Mouse (Mus musculus) embryonic facial prominence, embryonic 13.5 days (tissue): ENCODE measurements around the gene Efna5. TPM values are rescaled to one million over a fixed set of nuclear protein-coding genes. Genes with fewer than 3 reads are reported as not detected.

ENCODE experiments used
- ATAC-seq: fragments of 200-750 bp; cut with Nextera tagmentation; 2 replicates; pipeline ENCODE4 v1.8.0; 2017; ENCODE audit warnings: low read depth; ENCODE audit not compliant: insufficient number of reproducible peaks, insufficient read depth, low FRiP score, low TSS enrichment
- H3K27ac ChIP-seq: fragments of 300-500 bp; sonication (generic); 2 replicates; pipeline ENCODE4 v1.5.1; 2015; ENCODE audit warnings: moderate library complexity, mild to moderate bottlenecking, inconsistent platforms
- H3K27me3 ChIP-seq: fragments of 300-500 bp; sonication (generic); 2 replicates; pipeline ENCODE4 v1.6.1; 2015; ENCODE audit warnings: mild to moderate bottlenecking, inconsistent platforms
- H3K36me3 ChIP-seq: fragments of 300-500 bp; sonication (generic); 2 replicates; pipeline ENCODE4 v1.6.1; 2015; ENCODE audit warnings: mild to moderate bottlenecking, inconsistent platforms
- H3K4me1 ChIP-seq: fragments of 300-500 bp; sonication (generic); 2 replicates; pipeline ENCODE4 v1.6.1; 2015; ENCODE audit warnings: inconsistent platforms
- H3K4me2 ChIP-seq: fragments of 300-500 bp; sonication (generic); 2 replicates; pipeline ENCODE4 v1.6.1; 2015; ENCODE audit warnings: moderate library complexity, mild to moderate bottlenecking, inconsistent platforms
- H3K4me3 ChIP-seq: fragments of 300-500 bp; sonication (generic); 2 replicates; pipeline ENCODE4 v1.5.1; 2015; ENCODE audit warnings: mild to moderate bottlenecking, inconsistent platforms
- H3K9ac ChIP-seq: fragments of 300-500 bp; sonication (generic); 2 replicates; pipeline ENCODE4 v1.6.1; 2015; ENCODE audit warnings: mild to moderate bottlenecking, inconsistent platforms
- H3K9me3 ChIP-seq: fragments of 300-500 bp; sonication (generic); 2 replicates; pipeline ENCODE4 v1.6.1; 2016; ENCODE audit warnings: inconsistent platforms
- WGBS: fragments of 180-500 bp; shearing (Covaris S2); methylation state at CpG from one replicate; pipeline ENCODE4 v1.1.7; 2015; ENCODE audit warnings: mixed read lengths; 5-methylcytosine and 5-hydroxymethylcytosine counted together
- polyA plus RNA-seq: library from polyadenylated mRNA; unstranded; fragments of >200 nt; fragmentation: Nextera tagmentation; extraction: Ambion mirVana; gene quantifications from 2 replicates; pipeline ENCODE4 v1.2.1, GENCODE M21; 2015

Gene Efna5
- polyA plus RNA-seq, 1 experiment from 2014 or later = 109 TPM

- 0 out of 2 replicates have a peak, but pooled peaks have one; percentile 2 for ATAC-seq
- Histone ChIP-seq H3K27ac (no peak overlapping the region; the same call in 1 of the 2 replicates), H3K9me3 (no peaks in the 10 kb centered on the region), H3K4me1 (peaks cover 69% of the 10 kb centered on the region), H3K27me3 (no peaks in the 10 kb centered on the region), H3K4me2 (peak overlapping the region; percentile 58), H3K9ac (no peak overlapping the region), H3K36me3 (no peaks in the 10 kb centered on the region), H3K4me3 (peak overlapping the region; percentile 29)
- 10% methylated on average over 27 of the region's 27 CpGs for WGBS
Observed at GRCm38 (mm10) chr17:62784274-62785171, 96.6 kb downstream of the Efna5 start.

GRCm38 (mm10) chr17:62783524-62784273 lies 97.4 kb downstream of the Efna5 start:
- Histone ChIP-seq H3K9ac (no peak overlapping the region), H3K4me3 (peak overlapping the region; percentile 29), H3K36me3 (no peaks in the 10 kb centered on the region), H3K27me3 (no peaks in the 10 kb centered on the region), H3K4me1 (peaks cover 69% of the 10 kb centered on the region), H3K9me3 (no peaks in the 10 kb centered on the region), H3K4me2 (peak overlapping the region; percentile 58), H3K27ac (no peak overlapping the region; the same call in 1 of the 2 replicates)
- WGBS = 12% methylated on average over 13 of the region's 13 CpGs
- ATAC-seq = peak; percentile 65; the same call in 1 of the 2 replicates

- 48% methylated on average over 13 of the region's 13 CpGs for WGBS
- H3K9me3 ChIP-seq = no peaks in the 10 kb centered on the region
- peak overlapping the region; percentile 3; the same call in 1 of the 2 replicates for H3K27ac ChIP-seq
- no peak overlapping the region for H3K4me2 ChIP-seq
- H3K27me3 ChIP-seq = no peaks in the 10 kb centered on the region
- no peak overlapping the region for H3K9ac ChIP-seq
- H3K36me3 ChIP-seq = no peaks in the 10 kb centered on the region
- no peak for ATAC-seq
- H3K4me3 ChIP-seq = no peak overlapping the region
- H3K4me1 ChIP-seq = peaks cover 71% of the 10 kb centered on the region
Observed at GRCm38 (mm10) chr17:62782826-62783404, 98.2 kb downstream of the Efna5 start.

GRCm38 (mm10) chr17:62781120-62781519 lies 100.0 kb downstream of the Efna5 start:
- Histone ChIP-seq H3K4me1 (peaks cover 74% of the 10 kb centered on the region), H3K4me2 (no peak overlapping the region), H3K4me3 (no peak overlapping the region), H3K36me3 (no peaks in the 10 kb centered on the region), H3K9ac (no peak overlapping the region), H3K27ac (no peak overlapping the region), H3K9me3 (no peaks in the 10 kb centered on the region), H3K27me3 (no peaks in the 10 kb centered on the region)
- ATAC-seq = no peak
- WGBS = 71% methylated on average over 5 of the region's 6 CpGs

- Histone ChIP-seq H3K9ac (no peak overlapping the region), H3K4me2 (no peak overlapping the region), H3K4me3 (no peak overlapping the region), H3K9me3 (no peaks in the 10 kb centered on the region), H3K27me3 (no peaks in the 10 kb centered on the region), H3K27ac (no peak overlapping the region), H3K4me1 (peaks cover 58% of the 10 kb centered on the region), H3K36me3 (no peaks in the 10 kb centered on the region)
- 46% methylated on average over 10 of the region's 10 CpGs for WGBS
- no peak for ATAC-seq
Observed at GRCm38 (mm10) chr17:62777858-62778564, 103.1 kb downstream of the Efna5 start.

GRCm38 (mm10) chr17:62776710-62777109 lies 104.4 kb downstream of the Efna5 start:
- Histone ChIP-seq H3K27ac (no peak overlapping the region), H3K4me2 (no peak overlapping the region), H3K4me3 (no peak overlapping the region), H3K27me3 (no peaks in the 10 kb centered on the region), H3K36me3 (no peaks in the 10 kb centered on the region), H3K9me3 (no peaks in the 10 kb centered on the region), H3K4me1 (peaks cover 48% of the 10 kb centered on the region), H3K9ac (no peak overlapping the region)
- 65% methylated on average over 3 of the region's 3 CpGs for WGBS
- no peak for ATAC-seq

GRCm38 (mm10) chr17:62775976-62776375 lies 105.1 kb downstream of the Efna5 start:
- no peaks in the 10 kb centered on the region for H3K27me3 ChIP-seq
- no peak overlapping the region for H3K4me2 ChIP-seq
- peaks cover 45% of the 10 kb centered on the region for H3K4me1 ChIP-seq
- WGBS = 31% methylated on average over 2 of the region's 2 CpGs
- H3K36me3 ChIP-seq = no peaks in the 10 kb centered on the region
- ATAC-seq = no peak
- no peak overlapping the region for H3K4me3 ChIP-seq
- H3K27ac ChIP-seq = no peak overlapping the region
- no peaks in the 10 kb centered on the region for H3K9me3 ChIP-seq
- H3K9ac ChIP-seq = no peak overlapping the region

- Histone ChIP-seq H3K4me1 (peaks cover 42% of the 10 kb centered on the region), H3K36me3 (no peaks in the 10 kb centered on the region), H3K9me3 (no peaks in the 10 kb centered on the region), H3K4me3 (no peak overlapping the region), H3K27me3 (no peaks in the 10 kb centered on the region), H3K4me2 (no peak overlapping the region), H3K27ac (no peak overlapping the region), H3K9ac (no peak overlapping the region)
- 82% methylated on average over 5 of the region's 5 CpGs for WGBS
- no peak for ATAC-seq
Observed at GRCm38 (mm10) chr17:62775401-62775800, 105.7 kb downstream of the Efna5 start.

GRCm38 (mm10) chr17:62774749-62775148 lies 106.4 kb downstream of the Efna5 start:
- whole genome bisulfite sequencing = 73% methylated on average over 7 of the region's 7 CpGs
- Histone ChIP-seq H3K9ac (no peak overlapping the region), H3K27ac (no peak overlapping the region), H3K4me3 (no peak overlapping the region), H3K36me3 (no peaks in the 10 kb centered on the region), H3K4me1 (peaks cover 40% of the 10 kb centered on the region), H3K4me2 (no peak overlapping the region), H3K27me3 (no peaks in the 10 kb centered on the region), H3K9me3 (no peaks in the 10 kb centered on the region)
- ATAC-seq = no peak

GRCm38 (mm10) chr17:62766705-62767104 lies 114.4 kb downstream of the Efna5 start:
- Histone ChIP-seq H3K9ac (no peak overlapping the region), H3K4me3 (no peak overlapping the region), H3K4me1 (peaks cover 19% of the 10 kb centered on the region), H3K9me3 (no peaks in the 10 kb centered on the region), H3K27ac (no peak overlapping the region), H3K27me3 (no peaks in the 10 kb centered on the region), H3K36me3 (no peaks in the 10 kb centered on the region), H3K4me2 (no peak overlapping the region)
- WGBS = 31% methylated on average over 4 of the region's 4 CpGs
- no peak for ATAC-seq

- no peaks in the 10 kb centered on the region for H3K27me3 ChIP-seq
- no peak overlapping the region for H3K27ac ChIP-seq
- H3K4me3 ChIP-seq = no peak overlapping the region
- H3K4me2 ChIP-seq = no peak overlapping the region
- no peaks in the 10 kb centered on the region for H3K9me3 ChIP-seq
- peaks cover 33% of the 10 kb centered on the region for H3K4me1 ChIP-seq
- 43% methylated on average over 4 of the region's 4 CpGs for WGBS
- no peak overlapping the region for H3K9ac ChIP-seq
- no peak for ATAC-seq
- no peaks in the 10 kb centered on the region for H3K36me3 ChIP-seq
Observed at GRCm38 (mm10) chr17:62765165-62765564, 116.0 kb downstream of the Efna5 start.
